Mouse (Mus musculus) mesoderm, embryonic 11.5 days (tissue): ENCODE results near the gene Gm10837.

Experiments used
- DNase-seq: peaks from one replicate; pipeline ENCODE4 v3.0.0-alpha.2; 2012; ENCODE audit warnings: low read depth, low spot score

Gm10837 gene

GRCm38 (mm10) chr14:122479461-122480109 is 10.8 kb upstream of the Gm10837 start:
- peak; percentile 22 for DNase-seq

GRCm38 (mm10) chr14:122480355-122480754 is 10.0 kb upstream of the Gm10837 start:
- peak; percentile 39 for DNase-seq

GRCm38 (mm10) chr14:122481181-122481580 is 9.2 kb upstream of the Gm10837 start:
- DNase-seq = no peak

- DNase-seq = no peak
These were observed 8.0 kb upstream of the Gm10837 start for GRCm38 (mm10) chr14:122482081-122483023.

GRCm38 (mm10) chr14:122483024-122483385 is 7.4 kb upstream of the Gm10837 start:
- no peak for DNase-seq

GRCm38 (mm10) chr14:122483556-122484421 is 6.6 kb upstream of the Gm10837 start:
- no peak for DNase-seq

GRCm38 (mm10) chr14:122484458-122484843 is 5.9 kb upstream of the Gm10837 start:
- no peak for DNase-seq

GRCm38 (mm10) chr14:122484844-122485551 is 5.4 kb upstream of the Gm10837 start:
- peak; percentile 27 for DNase-seq

GRCm38 (mm10) chr14:122485635-122486181 is 4.7 kb upstream of the Gm10837 start:
- no peak for DNase-seq

- DNase-seq = no peak
These were observed 3.8 kb upstream of the Gm10837 start for GRCm38 (mm10) chr14:122486611-122487010.

GRCm38 (mm10) chr14:122487366-122487765 is 3.0 kb upstream of the Gm10837 start:
- DNase-seq = no peak

- DNase-seq = no peak
These were observed 1.3 kb upstream of the Gm10837 start for GRCm38 (mm10) chr14:122489041-122489440.

- no peak for DNase-seq
These were observed 536 bp upstream of the Gm10837 start for GRCm38 (mm10) chr14:122489686-122490414.

- no peak for DNase-seq
These were observed 1.1 kb downstream of the Gm10837 start for GRCm38 (mm10) chr14:122491521-122491920.

GRCm38 (mm10) chr14:122492015-122492414 is 1.6 kb downstream of the Gm10837 start:
- no peak for DNase-seq

GRCm38 (mm10) chr14:122509058-122509457 is 18.7 kb downstream of the Gm10837 start:
- no peak for DNase-seq

GRCm38 (mm10) chr14:122511519-122511918 is 21.1 kb downstream of the Gm10837 start:
- DNase-seq = no peak

- DNase-seq = no peak
These were observed 23.2 kb downstream of the Gm10837 start for GRCm38 (mm10) chr14:122513511-122514036.

GRCm38 (mm10) chr14:122528475-122528874 is 38.1 kb downstream of the Gm10837 start:
- DNase-seq = no peak
